Mouse (Mus musculus) heart, postnatal 36 days (tissue): ENCODE data around the gene Sart1. TPM values are rescaled to one million over a fixed set of nuclear protein-coding genes. Genes with fewer than 3 reads are reported as not detected.

Experiments used
- DNase-seq, 2 experiments: peaks; one replicate each; pipeline ENCODE4 v3.0.0; 2021 to 2022
- intact Hi-C: fragments of 180-260 bp; cut with DNase I; formaldehyde crosslinking; loops from one replicate; pipeline ENCODE4 v1.15.1; 2025
- total RNA-seq, 2 experiments: library from RNA; stranded (reverse); gene quantifications; 2 replicates each; pipeline ENCODE4 v1.2.3; 2021

Gene Sart1
- 10 to 100 TPM; 53.2 to 55.5 TPM for total RNA-seq

- peak; percentile 92 to 93 for DNase-seq
- intact Hi-C loops: loop anchor here (1.0 to 5.0 kb wide), 2 partner anchors 22 to 99 kb away; partner anchors contain the start of genes Eif1ad and Mus81
These were observed at the start of gene Sart1 for GRCm38 (mm10) chr19:5388588-5389242. Gene Sart1, minus strand, starts transcription at chr19:5388703.

GRCm38 (mm10) chr19:5433951-5434350 lies 45.4 kb upstream of the Sart1 start:
- intact Hi-C loops: loop anchor here (1.0 to 5.0 kb wide), 3 partner anchors 21 to 133 kb away; partner anchors contain the start of genes Ap5b1 and Mus81
- no peak for DNase-seq

- intact Hi-C loops: loop anchor here (1.0 to 5.0 kb wide), 3 partner anchors 22 to 134 kb away; partner anchors contain the start of genes Ap5b1 and Mus81
- DNase-seq: peak; percentile 45 to 64
These were observed 44.7 kb upstream of the Sart1 start for GRCm38 (mm10) chr19:5432992-5433852.

- peak in 1 of 2 experiments; percentile 24 for DNase-seq
- intact Hi-C loops: loop anchor here (5.0 kb wide), 1 partner anchor 135 kb away; the partner anchor contains the start of gene Ap5b1
These were observed 43.5 kb upstream of the Sart1 start for GRCm38 (mm10) chr19:5431911-5432464.

- peak in 1 of 2 experiments; percentile 7 for DNase-seq
- intact Hi-C loops: loop anchor here (5.0 kb wide), 1 partner anchor 137 kb away; the partner anchor contains the start of gene Ap5b1
These were observed 41.9 kb upstream of the Sart1 start for GRCm38 (mm10) chr19:5430408-5430807.

GRCm38 (mm10) chr19:5429806-5430205 lies 41.3 kb upstream of the Sart1 start:
- peak in 1 of 2 experiments; percentile 53 for DNase-seq

GRCm38 (mm10) chr19:5429219-5429618 lies 40.7 kb upstream of the Sart1 start:
- intact Hi-C loops: loop anchor here (5.0 kb wide), 1 partner anchor 92 kb away; the partner anchor contains the start of gene Catsper1
- DNase-seq: no peak

More at GRCm38 (mm10) chr19:5429806-5430205, 41.3 kb upstream of the Sart1 start:
- intact Hi-C loops: loop anchor here (5.0 kb wide), 2 partner anchors 93 to 137 kb away; partner anchors contain the start of genes Ap5b1 and Catsper1

- peak in 1 of 2 experiments; percentile 40 for DNase-seq
- intact Hi-C loops: loop anchor here (5.0 kb wide), 1 partner anchor 91 kb away; the partner anchor contains the start of gene Catsper1
These were observed 39.6 kb upstream of the Sart1 start for GRCm38 (mm10) chr19:5428083-5428482.

- no peak for DNase-seq
- intact Hi-C loops: loop anchor here (5.0 kb wide), 1 partner anchor 89 kb away; the partner anchor contains the start of gene Catsper1
These were observed 38.3 kb upstream of the Sart1 start for GRCm38 (mm10) chr19:5426640-5427290.

- intact Hi-C loops: loop anchor here (2.0 to 5.0 kb wide), 2 partner anchors 59 to 89 kb away; partner anchors contain the start of genes Banf1, Catsper1 and Eif1ad
- no peak for DNase-seq
These were observed 37.5 kb upstream of the Sart1 start for GRCm38 (mm10) chr19:5425906-5426565.

- intact Hi-C loops: loop anchor here (2.0 to 5.0 kb wide), 2 partner anchors 58 to 88 kb away; partner anchors contain the start of genes Banf1, Catsper1 and Eif1ad
- DNase-seq: peak; percentile 93 to 95
These were observed 36.6 kb upstream of the Sart1 start, which contains the start of the genes Drap1 and AI837181 for GRCm38 (mm10) chr19:5424782-5425741. Gene Drap1, minus strand, starts transcription at chr19:5424979. Gene AI837181, plus strand, starts transcription at chr19:5425144.

- intact Hi-C loops: loop anchor here (2.0 kb wide), 1 partner anchor 57 kb away; the partner anchor contains the start of genes Banf1 and Eif1ad
- DNase-seq: peak in 1 of 2 experiments; percentile 85
These were observed 35.7 kb upstream of the Sart1 start for GRCm38 (mm10) chr19:5424092-5424781.

GRCm38 (mm10) chr19:5423561-5423960 lies 35.1 kb upstream of the Sart1 start:
- DNase-seq: no peak
- intact Hi-C loops: loop anchor here (1.0 kb wide), 1 partner anchor 33 kb away; no protein-coding TSS in a partner anchor

- intact Hi-C loops: loop anchor here (1.0 kb wide), 1 partner anchor 33 kb away; no protein-coding TSS in a partner anchor
- no peak for DNase-seq
These were observed 34.5 kb upstream of the Sart1 start for GRCm38 (mm10) chr19:5422895-5423443.

- DNase-seq: no peak
These were observed 33.8 kb upstream of the Sart1 start for GRCm38 (mm10) chr19:5422267-5422666.

GRCm38 (mm10) chr19:5421784-5422183 lies 33.3 kb upstream of the Sart1 start:
- DNase-seq: no peak
- intact Hi-C loops: no loop called here

More at GRCm38 (mm10) chr19:5422267-5422666, 33.8 kb upstream of the Sart1 start:
- intact Hi-C loops: no loop called here

- DNase-seq: no peak
- intact Hi-C loops: no loop called here
These were observed 32.1 kb upstream of the Sart1 start for GRCm38 (mm10) chr19:5420579-5420978.
